Mouse (Mus musculus): ENCODE measurements around the gene Pak1. TPM values are rescaled to one million over a fixed set of nuclear protein-coding genes. Genes with fewer than 3 reads are reported as not detected.

Gene Pak1
- polyA plus RNA-seq, 1 experiment from 2014 or later: 22.1 TPM

DNA sequence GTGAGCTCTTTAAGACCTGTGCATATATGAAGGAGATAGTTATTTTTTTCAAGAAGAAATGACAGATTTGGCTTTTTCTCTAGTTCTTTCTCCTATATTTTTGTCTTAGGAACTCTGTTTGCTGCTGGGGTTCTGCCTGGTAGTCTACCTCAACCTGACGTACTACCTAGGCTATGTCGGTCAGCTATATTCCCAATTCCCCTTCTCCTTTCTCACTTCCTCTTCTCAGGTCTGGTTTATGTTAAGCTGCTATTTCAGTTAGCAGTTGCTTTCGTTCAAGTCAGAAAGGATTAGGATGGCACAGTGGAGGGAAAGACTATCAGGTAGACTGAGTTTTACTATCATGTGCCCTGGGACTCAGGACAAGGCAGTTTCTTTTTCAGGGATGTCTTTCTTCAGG is 75.2 kb downstream of the Pak1 start:
- Histone ChIP-seq H3K9ac (ENCODE audit: low read depth, low read length) (no peak overlapping the region), H3K36me3 (ENCODE audit: control insufficient read depth, insufficient read depth, low read length) (no peaks in the 10 kb centered on the region), H3K4me1 (ENCODE audit: control insufficient read depth, insufficient read depth, low read length) (no peaks in the 10 kb centered on the region), H3K27ac (ENCODE audit: low read depth, low read length) (no peak overlapping the region), H3K9me3 (ENCODE audit: control insufficient read depth, low read length) (no peaks in the 10 kb centered on the region), H3K4me3 (ENCODE audit: low read length) (no peak overlapping the region), H3K4me2 (replicated peaks; ENCODE audit: low read depth, low read length) (no peak overlapping the region), H3K27me3 (ENCODE audit: control insufficient read depth, insufficient read depth, low read length) (no peaks in the 10 kb centered on the region)
- 81% methylated on average over 3 of the region's 3 CpGs for WGBS
- ATAC-seq (ENCODE audit: low FRiP score, low TSS enrichment): no peak

DNA sequence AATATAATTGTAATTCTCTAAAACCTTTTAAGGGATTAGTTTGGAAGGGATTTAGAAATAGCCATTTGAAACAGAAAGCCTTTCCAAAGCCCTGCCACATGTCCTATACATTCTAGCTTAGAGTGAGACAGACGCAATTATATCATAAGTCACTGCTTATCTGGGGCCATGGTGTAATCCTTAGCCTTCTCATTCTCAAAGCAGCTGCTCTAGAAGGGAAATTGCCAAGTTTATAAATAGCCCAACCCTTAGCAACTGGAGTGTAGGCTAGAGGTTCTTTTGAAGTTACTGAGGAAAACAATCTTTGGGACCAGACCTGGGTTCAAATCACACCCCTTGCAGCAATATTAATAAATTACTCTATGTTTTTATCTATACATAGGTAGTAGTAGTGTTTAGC is 76.2 kb downstream of the Pak1 start:
- no peak overlapping the region for H3K4me3 ChIP-seq (ENCODE audit: low read length)
- no peaks in the 10 kb centered on the region for H3K9me3 ChIP-seq (ENCODE audit: control insufficient read depth, low read length)
- 88% methylated on average over 1 of the region's 1 CpGs for WGBS
- no peak overlapping the region for H3K9ac ChIP-seq (ENCODE audit: low read depth, low read length)
- H3K27ac ChIP-seq (ENCODE audit: low read depth, low read length): no peak overlapping the region
- H3K36me3 ChIP-seq (ENCODE audit: control insufficient read depth, insufficient read depth, low read length): no peaks in the 10 kb centered on the region
- no peaks in the 10 kb centered on the region for H3K4me1 ChIP-seq (ENCODE audit: control insufficient read depth, insufficient read depth, low read length)
- H3K4me2 ChIP-seq (replicated peaks; ENCODE audit: low read depth, low read length): no peak overlapping the region
- no peak for ATAC-seq (ENCODE audit: low FRiP score, low TSS enrichment)
- no peaks in the 10 kb centered on the region for H3K27me3 ChIP-seq (ENCODE audit: control insufficient read depth, insufficient read depth, low read length)

DNA sequence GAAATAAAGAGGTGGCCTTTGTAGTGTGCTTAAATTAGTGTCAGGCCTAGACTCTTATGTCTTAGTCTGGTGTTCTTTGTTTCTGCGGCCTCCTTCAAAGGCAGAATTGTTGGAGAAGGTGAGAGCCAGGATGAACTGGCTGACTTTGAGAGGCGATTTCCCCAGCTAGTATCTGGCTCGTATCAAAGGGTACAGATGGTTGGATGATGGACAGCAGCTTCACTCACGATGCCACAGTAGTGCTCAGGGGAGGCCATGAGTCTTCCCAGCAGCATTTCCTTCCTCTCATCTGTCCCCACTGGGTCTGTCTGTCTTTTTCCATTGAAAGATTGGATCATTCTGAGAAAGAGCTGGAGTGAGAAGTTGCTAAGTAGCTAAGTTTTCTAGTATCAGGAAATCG is 79.5 kb downstream of the Pak1 start:
- H3K4me2 ChIP-seq (replicated peaks; ENCODE audit: low read depth, low read length): no peak overlapping the region
- WGBS: 80% methylated on average over 5 of the region's 5 CpGs
- H3K27me3 ChIP-seq (ENCODE audit: control insufficient read depth, insufficient read depth, low read length): no peaks in the 10 kb centered on the region

DNA sequence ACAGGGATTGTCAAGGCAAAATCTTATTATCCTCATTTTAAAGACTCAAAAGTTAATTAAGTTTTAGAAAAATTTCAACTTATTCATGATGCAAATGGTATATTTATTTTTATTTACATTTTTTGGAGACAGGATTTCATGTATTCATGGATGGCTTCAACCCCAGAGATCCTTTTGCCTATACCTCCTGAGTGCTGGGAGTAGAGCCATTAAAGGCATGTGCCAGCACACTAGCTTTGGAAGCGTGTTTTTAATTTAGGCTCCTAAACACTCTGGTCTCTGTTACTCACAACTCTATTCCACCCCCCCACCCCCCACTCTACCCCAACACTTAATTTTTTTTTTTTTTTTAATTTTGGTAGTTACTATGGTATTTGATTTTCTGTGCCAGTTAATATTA is 80.4 kb downstream of the Pak1 start:
- no peak for ATAC-seq (ENCODE audit: low FRiP score, low TSS enrichment)
- no peaks in the 10 kb centered on the region for H3K27me3 ChIP-seq (ENCODE audit: control insufficient read depth, insufficient read depth, low read length)
- H3K27ac ChIP-seq (ENCODE audit: low read depth, low read length): no peak overlapping the region
- no peak overlapping the region for H3K9ac ChIP-seq (ENCODE audit: low read depth, low read length)
- no peaks in the 10 kb centered on the region for H3K4me1 ChIP-seq (ENCODE audit: control insufficient read depth, insufficient read depth, low read length)
- H3K36me3 ChIP-seq (ENCODE audit: control insufficient read depth, insufficient read depth, low read length): no peaks in the 10 kb centered on the region
- H3K4me2 ChIP-seq (replicated peaks; ENCODE audit: low read depth, low read length): no peak overlapping the region
- H3K9me3 ChIP-seq (ENCODE audit: control insufficient read depth, low read length): no peaks in the 10 kb centered on the region
- 89% methylated on average over 1 of the region's 1 CpGs for WGBS
- H3K4me3 ChIP-seq (ENCODE audit: low read length): no peak overlapping the region

More for the DNA sequence above, 79.5 kb downstream of the Pak1 start:
- no peak overlapping the region for H3K4me3 ChIP-seq (ENCODE audit: low read length)
- ATAC-seq (ENCODE audit: low FRiP score, low TSS enrichment): no peak
- no peak overlapping the region for H3K9ac ChIP-seq (ENCODE audit: low read depth, low read length)
- H3K36me3 ChIP-seq (ENCODE audit: control insufficient read depth, insufficient read depth, low read length): no peaks in the 10 kb centered on the region
- no peaks in the 10 kb centered on the region for H3K4me1 ChIP-seq (ENCODE audit: control insufficient read depth, insufficient read depth, low read length)
- H3K27ac ChIP-seq (ENCODE audit: low read depth, low read length): no peak overlapping the region
- no peaks in the 10 kb centered on the region for H3K9me3 ChIP-seq (ENCODE audit: control insufficient read depth, low read length)

DNA sequence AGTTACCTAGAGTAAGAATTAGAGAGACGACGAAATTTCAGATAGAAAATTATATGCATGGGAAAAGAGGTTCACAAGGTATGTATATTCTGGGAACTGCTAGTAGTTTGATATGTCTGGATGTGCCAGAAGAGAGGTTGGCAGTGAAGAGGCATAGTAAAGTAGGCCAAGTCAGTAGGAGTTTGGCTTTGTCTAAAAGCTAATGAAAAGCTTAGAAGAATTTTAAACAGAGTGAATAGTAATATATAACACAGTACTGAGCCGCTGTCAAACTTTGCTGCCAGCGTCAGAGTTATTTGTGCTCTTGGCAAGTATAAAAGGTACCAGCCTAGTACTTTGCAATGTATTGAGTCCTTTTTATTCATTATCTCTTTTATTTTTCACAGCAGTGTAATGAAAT is 84.1 kb downstream of the Pak1 start:
- ATAC-seq (ENCODE audit: low FRiP score, low TSS enrichment): no peak
- H3K27ac ChIP-seq (ENCODE audit: low read depth, low read length): no peak overlapping the region
- H3K9ac ChIP-seq (ENCODE audit: low read depth, low read length): no peak overlapping the region
- H3K36me3 ChIP-seq (ENCODE audit: control insufficient read depth, insufficient read depth, low read length): no peaks in the 10 kb centered on the region
- WGBS: 95% methylated on average over 4 of the region's 4 CpGs
- no peak overlapping the region for H3K4me2 ChIP-seq (replicated peaks; ENCODE audit: low read depth, low read length)
- H3K4me3 ChIP-seq (ENCODE audit: low read length): no peak overlapping the region
- no peaks in the 10 kb centered on the region for H3K9me3 ChIP-seq (ENCODE audit: control insufficient read depth, low read length)
- H3K27me3 ChIP-seq (ENCODE audit: control insufficient read depth, insufficient read depth, low read length): no peaks in the 10 kb centered on the region
- no peaks in the 10 kb centered on the region for H3K4me1 ChIP-seq (ENCODE audit: control insufficient read depth, insufficient read depth, low read length)

DNA sequence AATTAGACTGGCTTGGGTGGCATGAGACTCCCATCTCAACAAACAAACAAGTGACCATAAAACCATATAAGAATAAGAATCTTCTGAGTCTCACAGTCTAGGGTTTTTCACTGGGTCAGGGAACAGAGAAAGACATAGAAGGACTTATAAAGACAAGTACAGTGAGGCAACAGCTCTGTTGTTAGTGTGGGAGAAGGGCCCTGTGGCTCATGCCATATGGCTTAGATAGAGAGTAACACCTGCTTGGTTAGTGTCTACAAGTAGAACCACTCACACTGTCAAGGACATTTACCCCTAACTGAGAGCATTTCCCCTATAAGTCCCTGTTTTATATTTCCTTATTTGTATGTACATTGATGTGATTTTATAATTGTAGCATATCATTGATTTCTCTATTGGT is 85.0 kb downstream of the Pak1 start:
- Histone ChIP-seq H3K27ac (ENCODE audit: low read depth, low read length) (no peak overlapping the region), H3K9me3 (ENCODE audit: control insufficient read depth, low read length) (no peaks in the 10 kb centered on the region), H3K9ac (ENCODE audit: low read depth, low read length) (no peak overlapping the region), H3K36me3 (ENCODE audit: control insufficient read depth, insufficient read depth, low read length) (no peaks in the 10 kb centered on the region), H3K4me1 (ENCODE audit: control insufficient read depth, insufficient read depth, low read length) (no peaks in the 10 kb centered on the region), H3K4me2 (replicated peaks; ENCODE audit: low read depth, low read length) (no peak overlapping the region), H3K27me3 (ENCODE audit: control insufficient read depth, insufficient read depth, low read length) (no peaks in the 10 kb centered on the region), H3K4me3 (ENCODE audit: low read length) (no peak overlapping the region)
- ATAC-seq (ENCODE audit: low FRiP score, low TSS enrichment): no peak

DNA sequence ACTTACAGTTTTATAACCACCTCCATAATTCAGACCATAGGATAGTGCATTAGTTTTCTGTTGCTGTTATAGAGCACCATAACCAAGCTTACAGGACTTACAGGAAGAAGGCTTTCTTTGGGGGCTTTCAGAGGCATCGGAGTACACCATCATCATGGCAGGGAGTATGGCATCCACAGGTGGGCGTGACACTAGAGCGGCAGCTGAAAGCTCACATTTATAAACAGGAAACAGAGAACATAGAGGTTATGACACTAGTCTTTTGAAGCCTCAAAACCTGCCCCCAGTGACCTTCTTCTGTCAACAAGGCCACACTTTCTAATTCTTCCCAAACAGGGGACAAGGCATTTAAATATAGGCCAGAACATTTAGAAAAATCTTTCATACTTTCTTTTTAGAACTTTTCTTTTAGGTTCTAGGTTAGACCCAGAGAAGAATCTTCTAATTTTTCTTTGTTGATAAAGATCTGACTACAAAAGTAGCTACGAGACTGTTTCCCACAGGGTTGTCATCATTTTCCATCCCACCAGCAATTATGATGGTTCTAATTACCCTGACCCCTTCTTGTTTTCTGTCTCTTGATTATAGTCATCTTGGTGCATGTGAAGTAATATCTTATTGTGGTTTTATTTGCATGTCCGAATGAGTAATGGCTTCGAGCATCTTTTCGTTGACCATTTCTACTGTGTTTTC is 89.7 kb downstream of the Pak1 start:
- Histone ChIP-seq H3K9ac (ENCODE audit: low read depth, low read length) (no peak overlapping the region), H3K4me1 (ENCODE audit: control insufficient read depth, insufficient read depth, low read length) (no peaks in the 10 kb centered on the region), H3K27me3 (ENCODE audit: control insufficient read depth, insufficient read depth, low read length) (no peaks in the 10 kb centered on the region), H3K36me3 (ENCODE audit: control insufficient read depth, insufficient read depth, low read length) (no peaks in the 10 kb centered on the region), H3K4me3 (ENCODE audit: low read length) (no peak overlapping the region), H3K4me2 (replicated peaks; ENCODE audit: low read depth, low read length) (no peak overlapping the region), H3K9me3 (ENCODE audit: control insufficient read depth, low read length) (no peaks in the 10 kb centered on the region), H3K27ac (ENCODE audit: low read depth, low read length) (no peak overlapping the region)
- ATAC-seq (ENCODE audit: low FRiP score, low TSS enrichment): no peak
- WGBS: 87% methylated on average over 7 of the region's 7 CpGs

DNA sequence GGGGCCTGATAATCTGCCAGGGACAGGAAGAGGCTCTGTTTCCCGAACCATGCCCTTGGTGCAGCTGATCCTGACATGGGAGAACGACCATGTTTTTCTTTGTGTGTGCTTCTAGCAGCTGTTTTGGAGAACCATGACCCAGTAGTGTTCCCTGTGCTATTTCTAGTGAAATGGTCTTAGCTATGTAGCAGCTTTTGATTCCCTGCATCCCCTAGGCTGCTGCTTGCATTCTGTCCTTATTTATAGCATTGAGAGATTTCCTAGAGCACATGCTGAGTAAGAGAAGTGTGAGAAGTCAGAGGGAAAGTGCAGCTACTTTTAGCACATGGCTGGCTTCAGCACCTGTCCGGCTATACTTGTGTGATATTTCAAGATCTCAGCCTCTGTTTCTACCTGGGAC is 123.3 kb downstream of the Pak1 start:
- Histone ChIP-seq H3K36me3 (ENCODE audit: control insufficient read depth, insufficient read depth, low read length) (0 out of 2 replicates have a peak, but pooled peaks cover 3% of the 10 kb centered on the region), H3K4me1 (ENCODE audit: control insufficient read depth, insufficient read depth, low read length) (no peaks in the 10 kb centered on the region), H3K27me3 (ENCODE audit: control insufficient read depth, insufficient read depth, low read length) (no peaks in the 10 kb centered on the region), H3K9me3 (ENCODE audit: control insufficient read depth, low read length) (no peaks in the 10 kb centered on the region), H3K4me3 (ENCODE audit: low read length) (no peak overlapping the region), H3K9ac (ENCODE audit: low read depth, low read length) (no peak overlapping the region), H3K27ac (ENCODE audit: low read depth, low read length) (no peak overlapping the region), H3K4me2 (replicated peaks; ENCODE audit: low read depth, low read length) (no peak overlapping the region)
- WGBS: 73% methylated on average over 3 of the region's 3 CpGs
- ATAC-seq (ENCODE audit: low FRiP score, low TSS enrichment): no peak

DNA sequence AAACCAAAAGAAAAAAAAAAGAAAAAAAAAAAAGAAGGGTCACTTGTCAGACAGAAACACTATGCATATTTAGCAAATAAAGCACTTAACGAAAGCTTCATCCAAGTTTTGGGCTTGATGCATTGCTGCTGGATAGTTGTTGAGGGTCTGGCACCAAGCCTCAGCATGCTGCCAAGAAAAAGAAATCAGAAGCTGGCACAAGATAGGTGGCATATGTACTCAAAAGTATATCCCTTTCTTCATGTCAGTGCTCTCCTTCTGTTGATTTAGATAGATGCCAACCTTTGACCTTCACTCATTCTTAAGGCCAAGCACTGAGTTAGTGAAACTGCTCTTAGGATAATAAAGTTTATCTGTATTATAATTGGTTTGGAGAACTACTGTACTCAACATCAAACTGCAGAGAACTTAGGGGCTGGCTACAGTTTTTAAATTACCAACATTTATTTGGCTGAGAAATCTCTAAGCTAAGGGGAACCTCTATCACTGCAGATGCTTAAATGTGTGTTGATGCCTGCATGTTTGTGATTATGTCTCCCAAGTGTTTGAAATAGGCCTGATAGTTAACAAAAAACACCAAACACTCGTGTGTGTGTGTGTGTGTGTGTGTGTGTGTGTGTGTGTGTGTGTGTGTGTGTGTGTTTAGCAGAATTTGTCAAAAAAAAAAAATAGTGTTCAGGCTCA is 126.6 kb downstream of the Pak1 start:
- ATAC-seq (ENCODE audit: low FRiP score, low TSS enrichment): no peak
- no peaks in the 10 kb centered on the region for H3K4me1 ChIP-seq (ENCODE audit: control insufficient read depth, insufficient read depth, low read length)
- no peak overlapping the region for H3K4me2 ChIP-seq (replicated peaks; ENCODE audit: low read depth, low read length)
- no peak overlapping the region for H3K27ac ChIP-seq (ENCODE audit: low read depth, low read length)
- H3K36me3 ChIP-seq (ENCODE audit: control insufficient read depth, insufficient read depth, low read length): 0 out of 2 replicates have a peak, but pooled peaks cover 3% of the 10 kb centered on the region
- H3K9ac ChIP-seq (ENCODE audit: low read depth, low read length): no peak overlapping the region
- H3K4me3 ChIP-seq (ENCODE audit: low read length): no peak overlapping the region
- H3K27me3 ChIP-seq (ENCODE audit: control insufficient read depth, insufficient read depth, low read length): no peaks in the 10 kb centered on the region
- no peaks in the 10 kb centered on the region for H3K9me3 ChIP-seq (ENCODE audit: control insufficient read depth, low read length)
- WGBS: 81% methylated on average over 2 of the region's 2 CpGs

All from kidney, embryonic 14.5 days (tissue).